8 mouse cellular contexts compared by ENCODE assay signal in genomic region chr6:136467837-136468236, GRCm38 (mm10). TPM values are rescaled to one million over a fixed set of nuclear protein-coding genes. Genes with fewer than 3 reads are reported as not detected.
DNase-seq lines count a peak whose midpoint lies in the region; ATAC-seq and TF ChIP-seq lines count a peak whose summit lies in the region.

No protein-coding gene starts in this region.

- H3K27me3 ChIP-seq in MEL (ENCODE audit: control insufficient read depth in 1 of 2, insufficient read depth in 2 of 2, low read length in 2 of 2) = no peaks in the 10 kb centered on the region
- H3K27me3 ChIP-seq in forebrain, embryonic 16.5 days (replicated peaks; ENCODE audit: control insufficient read depth, insufficient read depth, low read length) = no peaks in the 10 kb centered on the region
- no peaks in the 10 kb centered on the region for H3K27me3 ChIP-seq in limb, embryonic 13.5 days
- H3K27me3 ChIP-seq in stomach, postnatal 0 days (ENCODE audit: control insufficient read depth, insufficient read depth, low read length) = no peaks in the 10 kb centered on the region

- peak overlapping the region; percentile 97 for H3K27ac ChIP-seq in MEL (ENCODE audit: control insufficient read depth, low read depth, low read length)
- H3K27ac ChIP-seq in forebrain, embryonic 16.5 days (ENCODE audit: low read length) = peak overlapping the region; percentile 97
- H3K27ac ChIP-seq in limb, embryonic 13.5 days = peak overlapping the region; percentile 96
- H3K27ac ChIP-seq in stomach, postnatal 0 days (replicated peaks) = peak overlapping the region; percentile 96

- ATAC-seq in forebrain, embryonic 16.5 days = no peak
- no peak for ATAC-seq in limb, embryonic 13.5 days (ENCODE audit: low FRiP score, low read depth)
- ATAC-seq in stomach, postnatal 0 days (ENCODE audit: low FRiP score, low TSS enrichment) = no peak

- H3K36me3 ChIP-seq in MEL (ENCODE audit: control insufficient read depth in 1 of 2, insufficient read depth in 2 of 2, low read length in 2 of 2) = peaks cover 0 to 41% of the 10 kb centered on the region in 2 experiments; a peak in 2 of 4 replicates
- H3K36me3 ChIP-seq in forebrain, embryonic 16.5 days (ENCODE audit: control insufficient read depth, insufficient read depth) = no peaks in the 10 kb centered on the region
- H3K36me3 ChIP-seq in limb, embryonic 13.5 days = no peaks in the 10 kb centered on the region; the same call in 1 of the 2 replicates
- no peaks in the 10 kb centered on the region for H3K36me3 ChIP-seq in stomach, postnatal 0 days (ENCODE audit: control insufficient read depth, insufficient read depth, low read length)

- no peak for TF ChIP-seq EP300 in MEL (IDR thresholded peaks at IDR 0.05; ENCODE audit: low read depth in 1 of 2, low read length in 2 of 2)
- no peak for TF ChIP-seq EP300 in stomach, postnatal 0 days (optimal IDR thresholded peaks at IDR 0.05)

- H3K79me2 ChIP-seq in MEL (ENCODE audit: control insufficient read depth, insufficient read depth, low read length, poor library complexity) = no peaks in the 10 kb centered on the region; the same call in 1 of the 2 replicates

- no peak overlapping the region for H3K4me2 ChIP-seq in forebrain, embryonic 16.5 days (ENCODE audit: low read length)
- H3K4me2 ChIP-seq in limb, embryonic 13.5 days (replicated peaks) = no peak overlapping the region
- H3K4me2 ChIP-seq in stomach, postnatal 0 days (replicated peaks; ENCODE audit: low read depth) = no peak overlapping the region

- no peak for TF ChIP-seq CTCF in MEL (IDR thresholded peaks at IDR 0.05 in 2 of 3, conservative IDR thresholded peaks at IDR 0.05 in 1 of 3; ENCODE audit: control insufficient read depth in 1 of 3, insufficient read depth in 1 of 3, low read depth in 2 of 3, low read length in 3 of 3, poor library complexity in 1 of 3, severe bottlenecking in 1 of 3)
- no peak for TF ChIP-seq CTCF in stomach, postnatal 0 days (IDR thresholded peaks at IDR 0.05; ENCODE audit: low read depth)

- peak overlapping the region; percentile 12 to 18 for H3K4me3 ChIP-seq in MEL (ENCODE audit: control insufficient read depth in 1 of 2, insufficient read depth in 1 of 2, low read depth in 2 of 2, low read length in 2 of 2)
- no peak overlapping the region for H3K4me3 ChIP-seq in forebrain, embryonic 16.5 days (replicated peaks; ENCODE audit: low read length)
- H3K4me3 ChIP-seq in limb, embryonic 13.5 days = no peak overlapping the region
- no peak overlapping the region for H3K4me3 ChIP-seq in stomach, postnatal 0 days (ENCODE audit: low read depth, low read length)

- peak in 1 of 2 experiments; percentile 34; a peak in 1 of 4 replicates for TF ChIP-seq POLR2A in MEL (IDR thresholded peaks at IDR 0.05; ENCODE audit: control insufficient read depth in 1 of 2, insufficient read depth in 1 of 2, low read depth in 1 of 2, low read length in 2 of 2, poor library complexity in 1 of 2)

- no peak for TF ChIP-seq RAD21 in MEL (IDR thresholded peaks at IDR 0.05; ENCODE audit: low read depth, low read length)

- 57% methylated on average over 5 of the region's 5 CpGs for WGBS in forebrain, embryonic 16.5 days
- 45% methylated on average over 5 of the region's 5 CpGs for WGBS in limb, embryonic 13.5 days
- WGBS in stomach, postnatal 0 days = 55% methylated on average over 5 of the region's 5 CpGs

- peak overlapping the region; percentile 67 for H3K9ac ChIP-seq in MEL (ENCODE audit: control insufficient read depth, low read depth, low read length, poor library complexity, severe bottlenecking)
- H3K9ac ChIP-seq in forebrain, embryonic 16.5 days (replicated peaks; ENCODE audit: low read depth, low read length) = 0 out of 2 replicates have a peak overlapping the region, but pooled peaks have one; percentile 20
- H3K9ac ChIP-seq in limb, embryonic 13.5 days = no peak overlapping the region
- H3K9ac ChIP-seq in stomach, postnatal 0 days (ENCODE audit: low read length) = no peak overlapping the region

- H3K9me3 ChIP-seq in MEL (replicated peaks; ENCODE audit: insufficient read depth, low read length) = no peaks in the 10 kb centered on the region
- no peaks in the 10 kb centered on the region for H3K9me3 ChIP-seq in forebrain, embryonic 16.5 days (ENCODE audit: control insufficient read depth, low read length)
- no peaks in the 10 kb centered on the region for H3K9me3 ChIP-seq in limb, embryonic 13.5 days
- H3K9me3 ChIP-seq in stomach, postnatal 0 days (ENCODE audit: control insufficient read depth, low read length) = no peaks in the 10 kb centered on the region

- DNase-seq in kidney, adult 9 months = peak; percentile 21
- no peak for DNase-seq in kidney, postnatal 10 days
- peak; percentile 81 for DNase-seq in MEL (ENCODE audit: low read depth, low spot score)
- no peak for DNase-seq in stomach, postnatal 0 days (ENCODE audit: low spot score)
- DNase-seq in natural killer cell, adult 2 months (ENCODE audit: low spot score in 2 of 2) = no peak
- no peak for DNase-seq in ovary, postnatal 10 days (ENCODE audit: low spot score)

- peaks cover 0 to 37% of the 10 kb centered on the region in 2 experiments; a peak in 2 of 4 replicates for H3K4me1 ChIP-seq in MEL (ENCODE audit: control insufficient read depth in 1 of 2, insufficient read depth in 2 of 2, low read length in 2 of 2)
- H3K4me1 ChIP-seq in forebrain, embryonic 16.5 days (replicated peaks; ENCODE audit: control insufficient read depth, insufficient read depth, low read length) = peaks cover 27% of the 10 kb centered on the region
- peaks cover 47% of the 10 kb centered on the region for H3K4me1 ChIP-seq in limb, embryonic 13.5 days
- peaks cover 4% of the 10 kb centered on the region; the same call in 1 of the 2 replicates for H3K4me1 ChIP-seq in stomach, postnatal 0 days (replicated peaks; ENCODE audit: control insufficient read depth, insufficient read depth)

TF ChIP-seq in MEL, 35 proteins besides CTCF, POLR2A, EP300 and RAD21:
- TF ChIP-seq TBP (IDR thresholded peaks at IDR 0.05; ENCODE audit: low read depth, low read length) = no peak
- TF ChIP-seq TAL1 (IDR thresholded peaks at IDR 0.05; ENCODE audit: low read length) = peak; percentile 70
- TF ChIP-seq GATA1 (IDR thresholded peaks at IDR 0.05; ENCODE audit: low read depth, low read length) = peak; percentile 77

RNA-seq across cellular contexts. Expression of gene Atf7ip, which starts 38.1 kb away (rescaled TPM):
- total RNA-seq in MEL (2012; rRNA removed) = 7.3 and 10.7 TPM in 2 replicates
- 10 to 100 TPM; 24.6 to 56.1 TPM for polyA plus RNA-seq in MEL (2012; ENCODE audit: insufficient read depth in 1 of 2, insufficient read length in 2 of 2, low read depth in 1 of 2, low replicate concordance in 2 of 2, missing spikeins in 1 of 2)
- 49.2 and 50.9 TPM in 2 replicates for polyA plus RNA-seq in forebrain, embryonic 16.5 days (2015; fragmentation: Nextera tagmentation; extraction: Ambion mirVana)
- 40.4 and 42.2 TPM in 2 replicates for polyA plus RNA-seq in limb, embryonic 13.5 days (2015; fragmentation: Nextera tagmentation; extraction: Ambion mirVana)
- polyA plus RNA-seq in stomach, postnatal 0 days (2015; fragmentation: Nextera tagmentation; extraction: Ambion mirVana) = 8.4 and 9.5 TPM in 2 replicates

RNA-seq across cellular contexts. Expression of gene E330021D16Rik, which starts 52.5 kb away (rescaled TPM):
- total RNA-seq in MEL (2012; rRNA removed) = not detected in 2 replicates
- polyA plus RNA-seq in MEL (2012; ENCODE audit: insufficient read depth in 1 of 2, insufficient read length in 2 of 2, low read depth in 1 of 2, low replicate concordance in 2 of 2, missing spikeins in 1 of 2) = not detected
- polyA plus RNA-seq in forebrain, embryonic 16.5 days (2015; fragmentation: Nextera tagmentation; extraction: Ambion mirVana) = not detected in 2 replicates
- polyA plus RNA-seq in limb, embryonic 13.5 days (2015; fragmentation: Nextera tagmentation; extraction: Ambion mirVana) = not detected in 2 replicates
- polyA plus RNA-seq in stomach, postnatal 0 days (2015; fragmentation: Nextera tagmentation; extraction: Ambion mirVana) = 0.05 TPM in 1 of 2 replicates, not detected in the other

Comparison
In these comparisons a context has a peak if more than half of its experiments do, and no peak if none do; other contexts are left out.
1. DNase-seq: peak in kidney, adult 9 months (single experiment) and MEL (single experiment); none in kidney, postnatal 10 days (single experiment), stomach, postnatal 0 days (single experiment), natural killer cell, adult 2 months (0 of 2) and ovary, postnatal 10 days (single experiment).
2. H3K4me3 ChIP-seq: peak in MEL (2 of 2); none in forebrain, embryonic 16.5 days (single experiment), limb, embryonic 13.5 days (single experiment) and stomach, postnatal 0 days (single experiment).
3. H3K9ac ChIP-seq: peak in MEL (single experiment) and forebrain, embryonic 16.5 days (single experiment); none in limb, embryonic 13.5 days (single experiment) and stomach, postnatal 0 days (single experiment).
4. Peak in every context shown above with its lines, with median percentiles within 50 percentile points of each other: H3K27ac ChIP-seq.